Mouse (Mus musculus) testis, adult 2 months (tissue): ENCODE results near the gene Clec3b.

ENCODE experiments used
- CTCF ChIP-seq: fragments of 200-500 bp; IDR thresholded peaks from 2 replicates; pipeline ENCODE4 v1.5.1; 2012; ENCODE audit warnings: low read depth, mild to moderate bottlenecking, inconsistent platforms, low read length, moderate library complexity; ENCODE audit not compliant: control insufficient read depth, insufficient read depth, insufficient replicate concordance
- POLR2A ChIP-seq: fragments of 200-500 bp; IDR thresholded peaks from 2 replicates; pipeline ENCODE4 v1.6.1; 2012; ENCODE audit warnings: low read depth, mild to moderate bottlenecking, inconsistent platforms, low read length, moderate library complexity; ENCODE audit not compliant: control insufficient read depth

DNA sequence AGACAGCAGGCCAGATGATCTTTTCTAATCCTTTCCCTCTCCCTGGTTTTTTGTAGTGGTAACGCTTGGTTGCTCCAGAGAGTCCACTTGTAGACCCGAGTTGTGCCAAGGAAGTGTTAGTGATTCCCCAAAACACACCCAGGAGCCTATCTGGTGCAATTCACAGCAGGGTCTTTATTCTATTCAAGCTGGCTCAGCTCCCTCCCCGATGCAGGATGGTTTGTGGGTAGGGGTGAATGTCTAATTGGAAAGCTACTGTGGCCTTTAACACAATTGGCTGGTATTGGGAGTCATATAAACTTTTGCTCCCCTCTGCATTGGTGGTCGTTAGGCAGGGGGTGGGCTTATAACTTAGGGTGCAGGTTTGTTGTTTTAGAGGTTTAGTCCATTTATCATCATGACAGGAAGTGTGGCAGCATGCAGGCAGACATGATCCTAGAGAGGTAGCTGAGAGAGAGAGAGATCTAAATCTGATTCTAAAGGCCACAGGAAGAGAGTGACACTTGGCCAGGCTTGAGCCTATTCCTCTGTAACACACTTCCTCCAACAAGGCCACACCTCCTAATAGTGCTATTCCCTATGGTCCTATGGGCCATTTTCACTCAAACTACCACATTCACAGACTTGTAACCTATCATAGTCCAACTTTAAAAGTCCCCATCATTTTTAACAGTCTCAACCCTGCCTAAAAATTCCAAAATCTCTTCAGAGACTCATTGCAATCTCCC is 10.7 kb upstream of the Clec3b start:
- TF ChIP-seq POLR2A = no peak
- TF ChIP-seq CTCF = no peak
